Mouse (Mus musculus): Measurements from ENCODE around the gene Foxn1.
A peak's percentile ranks its signal among the peaks of the same experiment; 100 is the strongest.

The Foxn1 gene

DNA sequence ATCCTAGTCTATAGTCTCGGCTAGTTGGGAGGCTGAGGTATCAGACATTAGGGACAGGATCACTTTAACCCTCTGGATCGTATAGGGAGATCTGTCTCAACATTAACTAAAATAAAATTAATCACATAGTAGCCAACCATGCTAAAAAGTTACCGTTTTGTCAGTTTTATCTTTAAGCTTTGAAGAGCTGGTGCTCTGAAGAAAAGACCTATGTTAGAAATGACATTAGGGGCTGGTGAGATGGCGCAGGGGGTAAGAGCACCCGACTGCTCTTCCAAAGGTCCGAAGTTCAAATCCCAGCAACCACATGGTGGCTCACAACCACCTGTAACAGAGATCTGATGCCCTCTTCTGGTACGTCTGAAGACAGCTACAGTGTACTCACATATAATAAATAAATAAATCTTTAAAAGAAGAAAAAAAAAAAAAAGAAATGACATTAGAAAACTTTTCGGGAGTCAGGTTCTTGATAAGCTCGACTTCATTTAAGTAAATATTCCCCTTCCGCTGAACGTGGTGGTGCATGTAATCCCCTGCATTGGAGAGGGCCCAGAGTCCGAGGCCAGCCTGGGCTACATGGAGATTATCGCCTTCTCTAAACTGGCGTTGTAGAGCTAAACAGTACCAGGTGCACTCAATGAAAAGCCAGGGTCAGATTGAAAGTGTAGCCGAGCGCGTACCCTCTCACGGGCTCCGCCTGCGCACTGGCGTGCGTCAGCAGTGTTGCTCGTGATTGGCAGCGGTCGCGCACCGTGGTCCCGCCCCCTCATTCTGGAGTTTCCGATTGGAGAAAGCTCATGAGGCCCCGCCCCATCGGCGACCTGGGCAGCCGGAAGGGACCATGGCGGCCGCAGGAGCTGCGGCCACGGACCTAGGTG is 58.5 kb downstream of the Foxn1 start, which contains the start of gene Pigs:
TSS of gene Pigs (plus strand) at position 782 of the 878 bp plus-strand sequence.
- DNase-seq (ENCODE audit: low read depth, low spot score) = peak; percentile 98

DNA sequence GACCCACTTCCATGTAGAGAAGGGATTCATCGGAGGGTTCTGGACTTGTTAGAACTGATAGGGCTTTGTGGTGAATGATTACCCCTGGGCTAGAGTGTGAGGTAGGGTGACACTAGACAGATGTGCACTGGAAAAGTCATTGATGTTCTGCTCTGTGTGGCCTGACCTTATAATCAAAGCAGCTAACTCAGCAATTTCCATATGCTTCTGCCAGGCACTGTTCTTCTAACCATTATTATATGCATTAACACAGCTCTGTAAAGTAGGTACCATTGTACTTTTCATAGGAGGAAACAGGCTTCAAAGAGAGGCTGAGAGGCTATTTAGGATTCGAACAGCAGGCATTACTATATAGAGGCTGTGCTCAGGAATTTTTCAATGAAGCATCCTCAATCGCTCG is 59.1 kb downstream of the Foxn1 start:
- DNase-seq (ENCODE audit: low read depth, low spot score) = no peak

- no peak for DNase-seq (ENCODE audit: low read depth, low spot score)
These were observed 61.4 kb downstream of the Foxn1 start for GRCm38 (mm10) chr11:78324965-78325364.

DNA sequence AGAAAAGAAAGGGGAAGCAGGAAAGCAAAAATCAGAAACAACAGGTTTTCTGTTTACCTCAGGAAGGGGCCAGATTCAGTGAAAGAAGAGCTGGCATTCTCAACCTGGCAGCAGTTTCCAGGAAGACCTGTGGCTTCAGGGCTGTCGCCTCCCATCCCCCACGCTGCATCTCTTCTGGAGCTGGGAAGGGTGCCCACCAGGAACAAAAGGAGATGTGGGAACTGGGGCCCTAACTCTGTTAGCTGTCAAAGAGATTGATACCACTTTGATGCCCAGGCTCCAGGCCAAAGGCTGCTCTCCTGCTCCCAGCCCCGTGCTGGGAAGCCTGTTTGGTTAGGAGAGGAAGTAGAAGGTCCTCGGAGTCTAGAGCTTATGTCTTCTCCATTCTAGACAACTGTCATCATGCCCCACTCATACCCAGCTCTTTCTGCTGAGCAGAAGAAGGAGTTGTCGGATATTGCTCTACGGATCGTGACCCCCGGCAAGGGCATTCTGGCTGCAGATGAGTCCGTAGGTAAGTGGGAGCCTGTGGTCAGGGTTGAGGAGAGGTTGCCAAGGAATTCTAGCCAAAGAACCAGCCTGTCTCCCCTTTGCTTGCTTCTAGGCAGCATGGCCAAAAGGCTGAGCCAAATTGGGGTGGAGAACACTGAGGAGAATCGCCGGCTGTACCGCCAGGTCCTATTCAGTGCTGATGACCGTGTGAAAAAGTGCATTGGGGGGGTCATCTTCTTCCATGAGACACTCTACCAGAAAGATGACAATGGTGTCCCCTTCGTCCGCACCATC is 62.2 kb downstream of the Foxn1 start:
- DNase-seq (ENCODE audit: low read depth, low spot score) = no peak

GRCm38 (mm10) chr11:78322860-78323259 is 63.5 kb downstream of the Foxn1 start, which contains the start of gene Aldoc:
Gene Aldoc (plus strand): TSS chr11:78322968.
- DNase-seq (ENCODE audit: low read depth, low spot score) = peak; percentile 91

DNA sequence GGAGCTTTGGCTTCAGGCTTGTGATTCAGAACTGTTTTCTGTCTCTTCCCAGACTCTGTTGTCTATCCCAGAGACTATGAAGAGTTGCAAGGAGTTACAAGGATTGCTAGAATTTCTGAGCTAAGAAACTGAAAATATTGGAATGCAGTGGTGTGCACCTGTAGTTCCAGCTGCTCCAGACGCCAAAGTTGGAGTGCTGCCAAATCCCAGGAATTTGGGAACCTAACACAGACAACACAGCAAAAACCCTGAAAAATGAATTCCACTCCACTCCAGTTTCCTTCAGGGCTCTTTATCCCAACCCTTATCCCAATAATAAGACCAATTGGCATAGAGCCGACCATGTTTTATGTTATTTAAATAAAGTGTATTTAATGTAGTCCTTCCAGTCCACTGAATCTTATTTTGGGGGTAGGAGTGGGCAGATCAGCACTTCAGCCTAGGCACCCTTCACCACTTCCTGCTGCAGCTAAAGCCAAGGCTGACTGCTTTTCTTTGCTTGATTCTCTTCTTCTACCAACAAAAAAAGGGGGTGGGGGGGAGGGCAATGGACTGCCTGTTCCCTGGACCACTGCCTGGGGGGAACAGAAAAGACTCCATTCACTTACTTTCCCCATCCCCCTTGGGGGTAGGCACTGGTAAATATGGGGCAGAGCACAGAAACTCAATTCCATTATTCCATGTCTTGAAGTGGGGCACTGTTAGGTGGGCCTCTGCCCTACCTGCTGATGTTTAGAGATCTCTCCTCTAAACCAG is 64.1 kb downstream of the Foxn1 start:
- no peak for DNase-seq (ENCODE audit: low read depth, low spot score)

GRCm38 (mm10) chr11:78318411-78318810 is 67.9 kb downstream of the Foxn1 start:
- DNase-seq (ENCODE audit: low read depth, low spot score) = no peak

DNA sequence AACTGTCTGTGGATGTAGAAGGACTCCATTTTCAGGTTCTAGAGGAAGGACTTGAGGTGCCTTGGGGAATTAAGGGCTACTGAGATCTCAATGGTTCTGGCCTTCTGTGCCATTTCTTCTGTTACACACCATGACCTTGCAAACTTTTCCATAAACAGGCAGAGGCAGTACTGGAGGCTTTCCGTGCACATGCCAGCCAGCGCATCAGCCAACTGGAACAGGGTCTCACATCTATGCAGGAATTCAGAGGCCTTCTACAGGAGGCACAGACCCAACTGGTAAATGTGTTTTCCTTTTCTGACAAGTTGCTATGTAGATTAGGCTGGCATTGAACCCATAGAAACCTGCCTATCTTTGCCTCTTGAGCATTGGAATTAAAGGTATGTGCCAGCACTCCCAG is 72.7 kb downstream of the Foxn1 start:
- no peak for DNase-seq (ENCODE audit: low read depth, low spot score)

- no peak for DNase-seq (ENCODE audit: low read depth, low spot score)
These were observed 75.4 kb downstream of the Foxn1 start for GRCm38 (mm10) chr11:78310861-78311511.
